Mouse (Mus musculus) stomach, embryonic 14.5 days (tissue): ENCODE measurements around the gene Slc2a13. TPM values are rescaled to one million over a fixed set of nuclear protein-coding genes. Genes with fewer than 3 reads are reported as not detected.
A peak's percentile ranks its signal among the peaks of the same experiment; 100 is the strongest.

Experiments
- ATAC-seq: fragments of 200-750 bp; cut with Nextera tagmentation; 2 replicates; pipeline ENCODE4 v1.8.0; 2017; ENCODE audit warnings: low read depth, moderate TSS enrichment; ENCODE audit not compliant: insufficient number of reproducible peaks, insufficient read depth, low FRiP score
- H3K27ac ChIP-seq: fragments of 300-500 bp; sonication (generic); 2 replicates; pipeline ENCODE4 v1.5.1; 2014; ENCODE audit warnings: mild to moderate bottlenecking, low read length, moderate library complexity, mixed read lengths
- H3K27me3 ChIP-seq: fragments of 300-500 bp; sonication (generic); 2 replicates; pipeline ENCODE4 v1.6.1; 2014; ENCODE audit warnings: low read length, control low read depth, mixed read lengths; ENCODE audit not compliant: control insufficient read depth, insufficient read depth
- H3K36me3 ChIP-seq: fragments of 300-500 bp; sonication (generic); 2 replicates; pipeline ENCODE4 v1.6.1; 2014; ENCODE audit warnings: mild to moderate bottlenecking, control low read depth, low read length, moderate library complexity, mixed read lengths; ENCODE audit not compliant: control insufficient read depth, insufficient read depth
- H3K4me1 ChIP-seq: fragments of 300-500 bp; sonication (generic); 2 replicates; pipeline ENCODE4 v1.6.1; 2014; ENCODE audit warnings: low read length, control low read depth, mixed read lengths; ENCODE audit not compliant: control insufficient read depth, insufficient read depth
- H3K4me2 ChIP-seq: fragments of 300-500 bp; sonication (generic); replicated peaks from 2 replicates; pipeline ENCODE4 v1.6.1; 2014; ENCODE audit warnings: low read depth, low read length, control low read depth
- H3K4me3 ChIP-seq: fragments of 300-500 bp; sonication (generic); 2 replicates; pipeline ENCODE4 v1.5.1; 2014; ENCODE audit warnings: low read depth, low read length, control low read depth
- H3K9ac ChIP-seq: fragments of 300-500 bp; sonication (generic); replicated peaks from 2 replicates; pipeline ENCODE4 v1.6.1; 2014; ENCODE audit warnings: low read depth, mild to moderate bottlenecking, control low read depth, low read length, moderate library complexity, mixed read lengths
- H3K9me3 ChIP-seq: fragments of 300-500 bp; sonication (generic); 2 replicates; pipeline ENCODE4 v1.6.1; 2016; ENCODE audit warnings: low read depth, low read length, control low read depth; ENCODE audit not compliant: control insufficient read depth
- WGBS: fragments of 180-500 bp; shearing (Covaris S2); extraction: QIAGEN DNeasy Blood & Tissue Kit; methylation state at CpG from one replicate; pipeline ENCODE4 v1.1.7; 2014; 5-methylcytosine and 5-hydroxymethylcytosine counted together
- polyA plus RNA-seq: library from polyadenylated mRNA; unstranded; fragments of >200 nt; fragmentation: Nextera tagmentation; extraction: Ambion mirVana; gene quantifications from 2 replicates; pipeline ENCODE4 v1.2.1, GENCODE M21; 2014

The Slc2a13 gene
- polyA plus RNA-seq, 1 experiment from 2014 or later = 1.8 TPM

DNA sequence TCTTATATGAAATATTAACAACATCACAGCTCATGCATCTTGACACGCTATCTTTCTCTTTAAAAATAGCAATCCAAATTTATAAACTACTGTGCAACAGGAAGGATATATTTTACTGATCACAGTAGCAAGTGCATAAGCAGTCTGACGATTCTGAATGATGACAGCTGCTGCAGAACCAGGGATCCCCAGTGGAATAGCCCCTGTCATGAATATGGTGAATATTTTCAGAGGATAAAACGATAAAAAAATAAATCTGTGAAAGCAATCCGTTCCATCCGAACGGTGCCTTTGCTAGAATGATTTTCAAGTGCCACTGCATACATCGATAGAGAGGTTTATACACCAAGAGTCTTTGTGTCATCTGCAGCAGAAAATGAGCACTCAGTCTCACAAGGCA is 222.1 kb downstream of the Slc2a13 start:
- Histone ChIP-seq H3K4me1 (no peaks in the 10 kb centered on the region), H3K36me3 (no peaks in the 10 kb centered on the region), H3K9ac (no peak overlapping the region), H3K27me3 (no peaks in the 10 kb centered on the region), H3K4me3 (no peak overlapping the region), H3K9me3 (no peaks in the 10 kb centered on the region), H3K4me2 (no peak overlapping the region), H3K27ac (no peak overlapping the region)
- WGBS = 81% methylated on average over 7 of the region's 7 CpGs
- ATAC-seq = no peak

- H3K36me3 ChIP-seq = no peaks in the 10 kb centered on the region
- H3K9ac ChIP-seq = no peak overlapping the region
- no peaks in the 10 kb centered on the region for H3K9me3 ChIP-seq
- no peak overlapping the region for H3K4me2 ChIP-seq
- ATAC-seq = no peak
- H3K27me3 ChIP-seq = no peaks in the 10 kb centered on the region
- WGBS = 80% methylated on average over 1 of the region's 1 CpGs
- no peak overlapping the region for H3K27ac ChIP-seq
- H3K4me1 ChIP-seq = no peaks in the 10 kb centered on the region
- no peak overlapping the region for H3K4me3 ChIP-seq
Observed at GRCm38 (mm10) chr15:91338350-91338749, 234.7 kb downstream of the Slc2a13 start.

DNA sequence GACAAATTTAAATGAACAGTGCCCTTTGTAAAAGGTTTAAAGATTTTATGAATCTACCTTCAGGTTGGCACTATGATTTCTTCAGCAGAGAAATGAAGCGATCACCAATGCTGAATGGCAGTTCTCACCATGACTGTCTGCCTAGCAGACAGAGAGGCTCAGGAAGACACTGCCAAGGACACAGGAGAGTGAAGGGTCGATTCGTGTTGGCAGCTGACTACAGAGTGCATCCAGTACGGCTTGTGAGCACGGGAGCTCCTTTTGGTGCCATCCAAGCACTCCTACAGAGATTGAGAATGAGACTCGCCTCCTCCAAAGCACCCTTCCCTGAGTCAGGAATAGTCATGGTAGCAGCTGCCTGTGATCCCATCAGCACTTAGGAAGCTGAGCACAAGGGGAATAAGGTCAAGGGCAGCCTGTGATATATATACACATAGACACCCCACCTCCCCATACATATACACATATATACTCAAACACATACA is 238.6 kb downstream of the Slc2a13 start:
- H3K36me3 ChIP-seq = no peaks in the 10 kb centered on the region
- no peak overlapping the region for H3K9ac ChIP-seq
- no peak overlapping the region for H3K4me3 ChIP-seq
- H3K4me1 ChIP-seq = no peaks in the 10 kb centered on the region
- no peaks in the 10 kb centered on the region for H3K27me3 ChIP-seq
- H3K4me2 ChIP-seq = no peak overlapping the region
- WGBS = 88% methylated on average over 6 of the region's 6 CpGs
- ATAC-seq = no peak
- H3K27ac ChIP-seq = no peak overlapping the region
- H3K9me3 ChIP-seq = no peaks in the 10 kb centered on the region

DNA sequence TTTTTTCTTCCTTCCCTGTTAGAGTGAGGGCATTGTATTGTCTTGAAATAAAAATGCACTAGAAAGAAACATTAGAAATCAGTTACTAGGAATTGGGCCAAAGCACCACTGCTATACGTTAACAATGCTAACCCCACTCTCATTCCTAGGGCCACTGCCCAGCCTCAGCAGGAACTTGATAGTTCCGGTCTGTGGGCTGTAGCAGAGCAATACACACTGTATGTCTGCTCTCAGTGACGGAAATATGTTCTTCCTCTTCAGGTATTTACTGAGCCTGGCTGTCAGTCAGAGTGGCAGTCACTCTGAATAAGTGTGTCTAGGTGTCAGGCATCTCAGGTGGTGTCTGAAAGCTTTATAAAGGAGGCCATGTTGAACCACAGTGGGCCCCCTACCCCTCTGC is 245.3 kb downstream of the Slc2a13 start:
- ATAC-seq = no peak
- Histone ChIP-seq H3K4me2 (no peak overlapping the region), H3K9me3 (no peaks in the 10 kb centered on the region), H3K27me3 (no peaks in the 10 kb centered on the region), H3K36me3 (no peaks in the 10 kb centered on the region), H3K9ac (no peak overlapping the region), H3K4me1 (no peaks in the 10 kb centered on the region), H3K27ac (no peak overlapping the region), H3K4me3 (no peak overlapping the region)
- 63% methylated on average over 3 of the region's 3 CpGs for WGBS

DNA sequence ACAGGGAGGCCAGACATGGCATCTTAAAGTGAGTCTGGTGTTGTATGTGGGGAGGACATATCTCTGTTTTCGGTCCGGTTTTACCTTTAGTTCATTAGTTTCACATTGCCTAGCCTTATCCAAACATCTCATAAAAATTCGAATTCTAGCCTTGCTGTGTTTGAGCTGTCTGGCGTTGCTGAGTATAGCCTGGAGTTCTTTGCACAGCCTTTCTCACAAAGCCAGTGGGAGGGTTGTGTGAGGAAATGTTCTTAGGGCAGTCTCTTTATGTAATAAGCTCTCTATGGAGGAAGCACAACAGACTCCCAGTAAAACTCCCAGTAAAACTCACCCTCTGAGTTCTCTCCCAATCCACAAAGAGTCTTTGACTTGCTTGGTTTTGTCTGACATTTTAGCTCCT is 246.0 kb downstream of the Slc2a13 start:
- Histone ChIP-seq H3K4me3 (no peak overlapping the region), H3K9ac (no peak overlapping the region), H3K9me3 (no peaks in the 10 kb centered on the region), H3K4me2 (no peak overlapping the region), H3K27ac (no peak overlapping the region), H3K27me3 (no peaks in the 10 kb centered on the region), H3K4me1 (no peaks in the 10 kb centered on the region), H3K36me3 (no peaks in the 10 kb centered on the region)
- ATAC-seq = no peak
- WGBS = 74% methylated on average over 4 of the region's 4 CpGs

DNA sequence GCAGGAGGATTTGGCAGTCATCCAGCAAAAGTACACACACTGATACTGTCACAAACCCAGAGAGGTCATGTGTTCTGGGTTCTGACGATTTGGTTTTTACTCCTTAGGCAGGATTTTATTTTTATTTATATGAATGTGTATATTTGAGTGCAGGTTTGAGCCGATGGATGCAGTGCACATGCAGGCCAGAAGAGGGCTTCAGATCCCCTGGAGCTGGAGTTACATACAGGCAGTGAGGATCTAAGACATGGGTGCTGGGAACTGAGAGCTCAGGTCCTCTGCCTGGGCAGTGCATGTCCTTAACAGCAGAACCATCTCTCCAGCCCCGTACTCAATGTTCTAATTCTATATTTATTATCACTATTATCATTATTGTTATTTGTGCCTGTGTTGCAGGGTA is 253.7 kb downstream of the Slc2a13 start:
- WGBS = 62% methylated on average over 3 of the region's 3 CpGs
- Histone ChIP-seq H3K9me3 (no peaks in the 10 kb centered on the region), H3K9ac (no peak overlapping the region), H3K4me1 (no peaks in the 10 kb centered on the region), H3K27me3 (no peaks in the 10 kb centered on the region), H3K4me3 (no peak overlapping the region), H3K27ac (no peak overlapping the region), H3K36me3 (no peaks in the 10 kb centered on the region), H3K4me2 (no peak overlapping the region)
- ATAC-seq = no peak

- 86% methylated on average over 4 of the region's 4 CpGs for WGBS
Observed at GRCm38 (mm10) chr15:91316964-91317363, 256.1 kb downstream of the Slc2a13 start.

DNA sequence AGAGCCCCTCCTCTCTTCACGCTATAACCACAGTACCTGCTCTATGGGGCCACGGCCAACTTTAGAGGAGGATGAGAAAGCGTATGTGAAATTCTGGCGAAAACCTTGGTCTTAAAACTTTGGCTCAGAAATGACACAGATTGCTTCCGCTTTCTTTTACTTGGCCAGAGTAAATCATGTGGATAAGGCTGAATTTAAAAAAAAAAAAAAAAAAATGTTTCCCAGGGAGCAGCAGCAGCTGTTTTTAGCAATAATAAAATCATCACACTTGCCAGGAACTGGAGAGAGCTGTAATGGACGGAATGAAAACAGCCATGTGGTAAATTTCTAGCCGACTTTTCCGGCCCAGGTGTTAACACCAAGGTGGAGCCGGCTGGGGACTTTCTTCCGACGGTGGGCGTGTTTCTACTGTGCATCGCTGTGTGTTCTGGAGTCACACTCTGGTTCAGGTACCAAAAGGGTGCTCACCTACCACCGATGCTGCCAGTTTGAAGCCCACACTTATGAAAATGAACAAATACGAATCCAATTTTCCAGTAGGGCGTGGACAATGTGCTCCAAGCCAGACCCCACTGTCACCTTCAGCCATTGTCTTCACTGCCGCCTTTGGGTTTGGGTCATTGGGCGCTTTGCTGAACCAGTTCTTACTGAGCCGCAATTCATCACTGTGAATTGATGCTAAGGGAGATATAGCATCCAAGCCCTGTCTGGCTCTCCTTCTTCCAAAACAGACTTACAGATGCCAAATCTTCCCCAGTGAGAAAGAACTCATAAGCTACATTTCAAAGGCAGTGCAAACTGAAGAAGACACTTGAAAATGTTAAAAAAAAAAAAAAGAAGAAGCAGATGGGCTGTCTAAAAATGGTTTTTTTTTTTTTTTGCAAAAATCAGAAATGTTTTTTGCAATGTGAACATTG is 258.4 kb downstream of the Slc2a13 start:
- Histone ChIP-seq H3K27ac (no peak overlapping the region), H3K4me3 (no peak overlapping the region), H3K4me2 (peak overlapping the region; percentile 17; the same call in 1 of the 2 replicates), H3K36me3 (no peaks in the 10 kb centered on the region), H3K9me3 (no peaks in the 10 kb centered on the region), H3K27me3 (no peaks in the 10 kb centered on the region), H3K4me1 (no peaks in the 10 kb centered on the region), H3K9ac (no peak overlapping the region)
- ATAC-seq = peak; percentile 49; the same call in 1 of the 2 replicates
- 60% methylated on average over 19 of the region's 19 CpGs for WGBS

More at GRCm38 (mm10) chr15:91316964-91317363, 256.1 kb downstream of the Slc2a13 start:
- Histone ChIP-seq H3K4me2 (no peak overlapping the region), H3K27ac (no peak overlapping the region), H3K9ac (no peak overlapping the region), H3K9me3 (no peaks in the 10 kb centered on the region), H3K27me3 (no peaks in the 10 kb centered on the region), H3K36me3 (no peaks in the 10 kb centered on the region), H3K4me3 (no peak overlapping the region), H3K4me1 (no peaks in the 10 kb centered on the region)
- no peak for ATAC-seq
